Comparison of ENCODE assay signal across 13 mouse cellular contexts in the genomic region with DNA sequence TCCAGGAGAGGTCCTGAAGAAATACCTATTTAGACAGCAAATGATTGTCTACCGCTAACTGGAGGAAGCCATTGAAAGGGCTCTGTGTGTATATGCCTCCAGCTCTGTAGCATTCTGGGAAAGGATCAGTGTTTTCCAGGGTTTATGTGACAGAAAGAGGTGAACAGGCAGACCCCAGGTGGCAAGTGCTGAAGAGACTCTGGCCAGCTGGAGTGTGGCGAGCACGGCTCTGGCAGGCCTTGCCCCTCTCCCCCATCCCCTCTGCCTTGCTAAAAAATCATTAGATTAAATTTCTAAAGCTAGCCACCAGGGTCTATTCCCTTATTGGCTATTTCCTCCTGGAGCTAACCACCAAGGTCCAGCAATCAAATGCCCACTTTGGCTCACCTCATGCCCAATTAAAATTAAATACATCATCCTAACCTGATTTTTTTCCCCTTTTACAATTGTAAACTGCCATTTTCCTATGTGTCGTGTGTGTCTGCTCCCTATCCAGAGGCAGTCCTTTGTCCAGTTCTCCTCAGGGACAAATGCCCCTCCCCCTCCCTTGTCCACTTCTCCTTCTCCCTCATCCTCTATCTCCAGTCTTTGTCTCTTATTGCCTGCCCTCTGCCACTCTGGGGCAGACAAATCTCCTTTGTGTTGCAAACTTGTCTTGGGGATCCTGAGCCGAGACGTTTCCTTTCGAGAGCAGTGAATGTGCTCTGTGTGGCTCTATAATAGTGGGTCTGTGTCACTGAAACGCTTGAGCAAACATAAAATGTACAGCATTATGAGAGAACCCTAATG.
DNase-seq lines count a peak whose midpoint lies in the region; ATAC-seq lines count a peak whose summit lies in the region.
"Had no signal": no experiment of that assay in that cellular context is flagged by ENCODE, and none has a peak within 500 bp of the region (broad histone marks: within the 10 kb centered on the region; RNA-seq: fewer than 3 reads in every experiment).

No protein-coding gene starts in this region.

- ATAC-seq in forebrain, embryonic 11.5 days (replicated peaks; ENCODE audit: low FRiP score): peak; percentile 74
- ATAC-seq in hindbrain, embryonic 14.5 days (ENCODE audit: low FRiP score): peak; percentile 53; the same call in 1 of the 2 replicates
- ATAC-seq in midbrain, embryonic 16.5 days: 0 out of 2 replicates have a peak, but pooled peaks have one; percentile 12

- WGBS in forebrain, embryonic 11.5 days: 24% methylated on average over 8 of the region's 8 CpGs
- WGBS in hindbrain, embryonic 14.5 days: 17% methylated on average over 8 of the region's 8 CpGs
- 11% methylated on average over 8 of the region's 8 CpGs for WGBS in midbrain, embryonic 16.5 days

- no peaks in the 10 kb centered on the region for H3K9me3 ChIP-seq in forebrain, embryonic 11.5 days (ENCODE audit: control insufficient read depth, low read length)
- H3K9me3 ChIP-seq in hindbrain, embryonic 14.5 days (ENCODE audit: control insufficient read depth, low read length): no peaks in the 10 kb centered on the region
- no peaks in the 10 kb centered on the region for H3K9me3 ChIP-seq in midbrain, embryonic 16.5 days (replicated peaks; ENCODE audit: control insufficient read depth, low read length, poor library complexity, severe bottlenecking)
- H3K9me3 ChIP-seq: embryonic facial prominence, embryonic 13.5 days had no signal

- no peak overlapping the region for H3K4me2 ChIP-seq in forebrain, embryonic 11.5 days (ENCODE audit: low read depth, low read length, severe bottlenecking)
- H3K4me2 ChIP-seq in hindbrain, embryonic 14.5 days (replicated peaks): no peak overlapping the region; the same call in 1 of the 2 replicates
- H3K4me2 ChIP-seq in midbrain, embryonic 16.5 days (ENCODE audit: low read length): no peak overlapping the region
- H3K4me2 ChIP-seq: embryonic facial prominence, embryonic 13.5 days had no signal

- DNase-seq in embryo, embryonic 10 days (ENCODE audit: low spot score): peak; percentile 6
- no peak for DNase-seq in forebrain, embryonic 11.5 days (ENCODE audit: low spot score)
- no peak for DNase-seq in hindbrain, embryonic 14.5 days (ENCODE audit: low spot score)
- no peak for DNase-seq in kidney, adult 18-20 months
- DNase-seq in heart, postnatal 4 days: no peak
- DNase-seq in adrenal gland, postnatal 10 days: no peak
- no peak for DNase-seq in spleen, postnatal 14 days (ENCODE audit: low spot score in 2 of 2)
- DNase-seq: cerebellum, adult 2 months; heart, postnatal 36 days; layer of hippocampus, adult 9-11 months; right cerebral cortex, postnatal 4 days had no signal

- H3K4me1 ChIP-seq in forebrain, embryonic 11.5 days (replicated peaks; ENCODE audit: control insufficient read depth, insufficient read depth, low read length): peaks cover 14% of the 10 kb centered on the region; the same call in 1 of the 2 replicates
- peaks cover 27% of the 10 kb centered on the region for H3K4me1 ChIP-seq in hindbrain, embryonic 14.5 days (replicated peaks; ENCODE audit: control insufficient read depth, insufficient read depth, low read length)
- H3K4me1 ChIP-seq in midbrain, embryonic 16.5 days (ENCODE audit: control insufficient read depth, insufficient read depth, low read length): peaks cover 30% of the 10 kb centered on the region
- H3K4me1 ChIP-seq: embryonic facial prominence, embryonic 13.5 days had no signal

- H3K36me3 ChIP-seq in forebrain, embryonic 11.5 days (ENCODE audit: control insufficient read depth, insufficient read depth, low read length): no peaks in the 10 kb centered on the region; the same call in 1 of the 2 replicates
- H3K36me3 ChIP-seq in hindbrain, embryonic 14.5 days (replicated peaks; ENCODE audit: control insufficient read depth, insufficient read depth): no peaks in the 10 kb centered on the region
- H3K36me3 ChIP-seq in midbrain, embryonic 16.5 days (ENCODE audit: control insufficient read depth, insufficient read depth, low read length): 0 out of 2 replicates have a peak, but pooled peaks cover 3% of the 10 kb centered on the region
- H3K36me3 ChIP-seq: embryonic facial prominence, embryonic 13.5 days had no signal

- no peaks in the 10 kb centered on the region for H3K27me3 ChIP-seq in forebrain, embryonic 11.5 days (ENCODE audit: control insufficient read depth, insufficient read depth, low read length)
- no peaks in the 10 kb centered on the region for H3K27me3 ChIP-seq in hindbrain, embryonic 14.5 days (ENCODE audit: control insufficient read depth, insufficient read depth, low read length)
- no peaks in the 10 kb centered on the region for H3K27me3 ChIP-seq in midbrain, embryonic 16.5 days (ENCODE audit: control insufficient read depth, insufficient read depth, low read depth, low read length)
- H3K27me3 ChIP-seq: embryonic facial prominence, embryonic 13.5 days had no signal

- H3K27ac ChIP-seq in forebrain, embryonic 11.5 days (ENCODE audit: low read depth, low read length): peak overlapping the region; percentile 74
- H3K27ac ChIP-seq in hindbrain, embryonic 14.5 days: peak overlapping the region; percentile 81
- H3K27ac ChIP-seq in midbrain, embryonic 16.5 days (ENCODE audit: low read length): peak overlapping the region; percentile 56
- H3K27ac ChIP-seq: embryonic facial prominence, embryonic 13.5 days had no signal

- H3K4me3 ChIP-seq in forebrain, embryonic 11.5 days (ENCODE audit: low read depth, low read length): no peak overlapping the region
- H3K4me3 ChIP-seq in hindbrain, embryonic 14.5 days (replicated peaks; ENCODE audit: low read length): no peak overlapping the region
- H3K4me3 ChIP-seq in midbrain, embryonic 16.5 days (ENCODE audit: low read depth, low read length): no peak overlapping the region
- H3K4me3 ChIP-seq: embryonic facial prominence, embryonic 13.5 days had no signal

- H3K9ac ChIP-seq in forebrain, embryonic 11.5 days (ENCODE audit: low read length): no peak overlapping the region
- H3K9ac ChIP-seq in hindbrain, embryonic 14.5 days: peak overlapping the region; percentile 40; the same call in 1 of the 2 replicates
- H3K9ac ChIP-seq in midbrain, embryonic 16.5 days (ENCODE audit: low read depth, low read length): no peak overlapping the region
- H3K9ac ChIP-seq: embryonic facial prominence, embryonic 13.5 days had no signal

Comparison
In these comparisons a context has a peak if more than half of its experiments do, and no peak if none do; other contexts are left out.
1. ATAC-seq: peak in every context shown above with its lines; median percentile 74 in forebrain, embryonic 11.5 days; 53 in hindbrain, embryonic 14.5 days; 12 in midbrain, embryonic 16.5 days.